Mouse (Mus musculus) erythroid progenitor cell, adult 5-6 weeks (primary cell): ENCODE results near the gene Chd5. TPM values are rescaled to one million over a fixed set of nuclear protein-coding genes. Genes with fewer than 3 reads are reported as not detected.

Experiments
- ATAC-seq: replicated peaks from 2 replicates; pipeline ENCODE4 v1.8.0; 2016; ENCODE audit warnings: moderate number of reproducible peaks, mild to moderate bottlenecking, moderate TSS enrichment, inconsistent platforms; ENCODE audit not compliant: poor library complexity, low FRiP score, severe bottlenecking
- total RNA-seq, 2 experiments: library from RNA; stranded (forward) in 1 of 2; stranded (reverse) in 1 of 2; fragments of 150-400 nt in 1 of 2; fragments of 186-747, 209-891 nt in 1 of 2; gene quantifications; 2 replicates each; pipeline versions ENCODE4 v1.2.3 to v1.2.4; 2015 to 2017; ENCODE audit warnings: low replicate concordance in 2 of 2

Chd5 gene
- not detected in 2 replicates for total RNA-seq (2015; ENCODE audit: low replicate concordance)
- total RNA-seq (2017; ENCODE audit: low replicate concordance), result not detected in 2 replicates

- ATAC-seq, result no peak
These were observed at the start of gene Chd5 for GRCm38 (mm10) chr4:152338419-152339292. TSS of gene Chd5 (plus strand) at chr4:152338651.

- ATAC-seq, result no peak
These were observed 48.1 kb upstream of the Chd5 start for GRCm38 (mm10) chr4:152290385-152290784.

DNA sequence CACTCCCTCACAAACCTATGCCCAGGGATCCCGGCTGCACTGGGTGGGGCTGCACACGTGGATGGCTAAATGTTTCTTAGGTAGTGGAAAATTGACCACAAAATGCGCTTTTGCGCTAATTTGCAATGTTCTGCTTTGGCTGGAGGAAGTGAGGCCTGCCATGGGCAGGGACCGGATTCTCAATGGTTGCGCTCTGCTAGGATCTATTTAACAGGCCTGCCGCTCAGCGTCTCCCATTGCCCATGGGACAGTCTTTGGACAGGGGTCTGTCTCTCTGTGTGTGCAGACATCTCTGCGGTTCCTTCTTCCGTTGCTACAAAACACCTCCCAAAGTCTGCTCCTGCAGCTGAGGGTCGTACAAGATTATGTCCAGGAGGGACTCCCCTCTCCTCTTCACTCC is 47.5 kb upstream of the Chd5 start:
- ATAC-seq, result no peak

- no peak for ATAC-seq
These were observed 46.9 kb upstream of the Chd5 start, which contains the start of gene Hes3 for GRCm38 (mm10) chr4:152291562-152291961. TSS of gene Hes3 (minus strand) at chr4:152291662.

- ATAC-seq, result no peak
These were observed 46.2 kb upstream of the Chd5 start for GRCm38 (mm10) chr4:152292102-152292765.

DNA sequence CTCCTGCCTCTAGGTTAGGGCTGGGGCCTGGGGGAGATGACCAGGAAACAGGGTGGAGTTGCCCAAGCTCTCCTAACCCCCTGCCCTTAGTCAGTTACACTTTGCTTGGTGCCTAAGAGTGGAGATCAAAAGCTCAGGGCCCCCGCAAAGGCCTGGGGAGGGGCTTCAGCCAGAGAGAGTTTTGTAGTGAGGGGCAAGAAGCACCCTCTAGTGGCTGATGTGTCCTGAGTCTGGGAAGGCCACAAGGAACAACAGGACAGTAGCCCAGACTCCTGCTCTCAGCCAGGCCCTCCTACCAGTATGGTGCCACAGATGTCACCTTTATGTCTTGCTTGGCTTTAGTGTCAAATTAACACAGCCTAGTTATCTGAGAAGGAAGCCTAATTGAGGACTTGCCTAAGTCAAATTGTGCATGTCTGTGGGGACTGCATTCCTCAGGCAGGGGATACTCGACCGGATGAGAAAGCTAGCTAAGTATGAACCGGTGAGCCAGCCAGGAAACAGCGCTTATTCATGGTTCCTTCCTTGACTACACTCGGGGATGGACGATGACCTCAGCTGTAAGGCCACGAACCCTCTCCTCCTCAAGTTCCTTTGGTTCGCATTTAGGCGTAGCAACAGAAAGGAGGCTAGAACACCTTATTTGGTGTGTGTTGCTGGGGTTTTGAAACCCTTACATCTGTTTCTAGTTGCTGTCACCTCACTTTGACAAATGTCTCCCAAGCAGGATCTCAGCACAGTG is 44.1 kb upstream of the Chd5 start:
- no peak for ATAC-seq

- no peak for ATAC-seq
These were observed 42.5 kb upstream of the Chd5 start for GRCm38 (mm10) chr4:152295916-152296315.

GRCm38 (mm10) chr4:152296371-152296770 is 42.1 kb upstream of the Chd5 start:
- ATAC-seq, result no peak

DNA sequence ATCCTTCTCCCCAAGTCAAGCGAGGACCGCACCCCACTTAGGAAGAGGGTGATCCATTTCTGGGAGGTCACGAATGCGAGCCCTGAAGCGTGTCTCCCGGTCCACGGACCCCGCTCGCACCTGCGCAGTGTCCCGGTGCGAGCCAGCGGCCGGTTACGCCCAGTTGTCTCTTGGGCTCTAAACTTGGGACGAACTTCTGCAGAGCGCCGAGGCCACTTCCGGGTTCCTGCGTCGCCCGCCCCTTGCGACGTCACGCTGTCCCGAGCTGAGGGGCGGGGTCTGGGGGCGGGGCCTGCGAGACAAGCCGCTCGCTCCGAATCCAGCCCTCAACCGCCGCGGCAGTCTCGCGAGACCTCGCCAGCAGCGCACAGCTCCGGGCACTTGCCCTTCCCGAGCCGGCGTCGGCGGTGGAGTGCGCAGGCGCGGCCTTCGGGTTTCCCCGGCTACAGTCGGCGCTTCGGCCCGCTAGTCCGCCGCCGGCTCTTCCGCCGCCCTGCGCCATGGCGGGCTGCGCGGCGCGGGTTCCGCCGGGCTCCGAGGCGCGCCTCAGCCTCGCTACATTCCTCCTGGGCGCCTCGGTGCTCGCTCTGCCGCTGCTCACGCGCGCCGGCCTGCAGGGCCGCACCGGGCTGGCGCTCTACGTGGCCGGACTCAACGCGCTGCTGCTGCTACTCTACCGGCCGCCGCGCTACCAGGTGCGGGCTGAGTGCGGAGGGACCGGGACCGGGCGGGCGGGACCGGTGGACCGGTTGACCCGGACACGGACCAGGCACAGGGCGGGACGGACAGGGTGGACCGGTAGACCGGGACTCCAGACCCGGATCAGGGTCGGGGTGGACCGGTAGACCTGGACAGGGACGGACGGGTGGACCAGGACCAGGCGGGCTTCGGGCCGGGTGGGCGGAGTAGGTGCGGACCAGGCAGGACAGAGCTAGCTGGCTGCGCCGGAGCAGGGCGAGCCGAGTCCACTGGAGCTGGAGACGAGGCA is 41.3 kb upstream of the Chd5 start, which contains the start of gene Icmt:
Gene Icmt, plus strand, starts transcription at position 354 of the 988 bp plus-strand sequence.
- peak; percentile 88 for ATAC-seq

- ATAC-seq, result no peak
These were observed 39.6 kb upstream of the Chd5 start for GRCm38 (mm10) chr4:152298836-152299235.

GRCm38 (mm10) chr4:152300375-152300774 is 38.1 kb upstream of the Chd5 start:
- no peak for ATAC-seq

DNA sequence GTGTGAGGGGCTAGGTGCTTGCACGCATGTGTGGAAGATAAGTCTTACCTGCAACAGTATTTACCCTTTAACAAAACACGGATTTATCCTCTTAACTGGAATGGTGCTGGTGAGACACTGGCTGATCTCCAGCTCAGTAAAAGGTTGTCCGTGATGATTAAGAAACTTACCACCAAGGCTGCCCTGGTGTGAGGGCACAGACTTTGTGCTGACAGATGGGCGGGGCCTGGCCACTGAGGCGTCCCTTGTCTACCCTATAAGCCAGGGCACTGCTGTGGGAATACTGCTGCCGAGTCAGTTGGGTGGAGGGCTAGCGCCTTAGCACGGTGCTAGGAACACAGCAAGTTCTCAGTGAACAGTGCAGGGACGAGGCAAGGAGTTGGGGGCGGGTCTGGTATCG is 36.4 kb upstream of the Chd5 start:
- ATAC-seq, result no peak

DNA sequence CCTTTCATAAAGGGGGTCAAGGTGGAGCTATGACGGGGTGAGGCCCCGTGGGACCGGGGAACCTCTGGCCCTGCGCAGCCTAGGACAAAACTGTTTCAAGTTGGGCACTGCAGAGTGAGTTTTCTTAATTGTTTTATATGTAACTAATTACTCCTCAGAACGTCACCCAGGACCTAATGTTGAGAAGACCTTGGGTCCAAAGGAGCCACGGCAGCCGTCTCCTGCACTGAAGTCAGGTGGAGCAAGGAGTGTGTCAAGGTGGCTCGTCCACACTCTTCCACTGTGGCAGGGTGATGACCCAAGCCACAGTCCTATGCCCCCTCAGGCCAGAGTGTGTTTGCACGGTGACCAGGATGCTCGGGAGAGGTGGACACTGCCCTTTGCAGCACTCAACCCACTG is 35.3 kb upstream of the Chd5 start:
- ATAC-seq, result no peak

DNA sequence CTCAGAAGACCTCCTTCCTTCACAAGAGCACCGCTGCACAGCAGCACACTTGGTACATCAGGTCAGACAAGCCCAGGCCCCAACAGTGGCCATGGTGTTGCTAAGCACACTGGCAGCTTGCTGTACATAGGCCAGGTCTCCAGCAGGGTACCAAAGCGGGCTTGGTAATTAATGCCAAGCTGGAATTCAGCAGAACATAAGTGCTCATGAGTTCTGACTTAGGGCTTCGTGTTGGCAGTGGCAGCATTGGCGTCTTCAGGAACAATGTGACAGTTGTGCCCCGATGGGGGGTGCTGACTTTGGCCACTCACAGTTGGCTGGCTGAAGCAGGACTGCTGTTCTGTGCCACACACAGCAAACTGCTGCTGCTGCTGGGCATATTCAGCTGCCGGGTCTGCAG is 33.8 kb upstream of the Chd5 start:
- no peak for ATAC-seq

- no peak for ATAC-seq
These were observed 32.5 kb upstream of the Chd5 start for GRCm38 (mm10) chr4:152305991-152306390.

- no peak for ATAC-seq
These were observed 30.9 kb upstream of the Chd5 start for GRCm38 (mm10) chr4:152307542-152307941.

DNA sequence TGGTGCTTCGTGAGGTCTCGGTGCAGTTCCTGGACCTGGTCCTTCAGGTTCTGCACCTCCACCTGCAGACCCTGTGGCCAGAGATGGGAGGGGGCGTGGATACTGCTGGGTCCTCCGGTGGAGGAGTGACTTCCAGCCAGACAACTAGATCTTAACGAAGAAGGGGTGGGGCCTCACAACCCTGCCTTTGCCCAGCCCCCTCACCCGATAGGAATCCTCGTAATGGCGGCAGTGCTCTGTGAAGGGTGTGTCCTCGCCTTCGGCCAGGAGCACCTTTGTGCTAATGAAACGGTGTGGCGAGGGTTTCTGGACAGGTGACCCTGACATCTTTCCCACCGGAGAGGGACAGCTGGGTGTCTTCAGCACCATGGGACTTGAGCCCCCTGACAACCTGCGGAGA is 26.3 kb upstream of the Chd5 start:
- no peak for ATAC-seq

GRCm38 (mm10) chr4:152313211-152313632 is 25.2 kb upstream of the Chd5 start:
- no peak for ATAC-seq

GRCm38 (mm10) chr4:152313934-152314333 is 24.5 kb upstream of the Chd5 start:
- no peak for ATAC-seq
